Mouse (Mus musculus) myocyte (in vitro differentiated cells): ENCODE data around the gene 8030411F24Rik.

Source experiments
- CEBPB ChIP-seq: IDR thresholded peaks from 2 replicates; pipeline ENCODE4 v1.6.1; 2011; ENCODE audit warnings: mild to moderate bottlenecking, moderate library complexity; ENCODE audit not compliant: poor library complexity, insufficient read depth, severe bottlenecking
- E2F4 ChIP-seq: IDR thresholded peaks from one replicate; pipeline ENCODE4 v1.6.1; 2011; ENCODE audit warnings: mild to moderate bottlenecking, control low read depth, moderate library complexity; ENCODE audit not compliant: insufficient read depth
- MAX ChIP-seq: IDR thresholded peaks from one replicate; pipeline ENCODE4 v1.6.1; 2011; ENCODE audit warnings: low read depth, mild to moderate bottlenecking, control low read depth
- POLR2A ChIP-seq: IDR thresholded peaks from one replicate; pipeline ENCODE4 v1.6.1; 2011; ENCODE audit warnings: low read depth, mild to moderate bottlenecking, control low read depth, moderate library complexity; ENCODE audit not compliant: insufficient read length
- POLR2AphosphoS2 ChIP-seq: IDR thresholded peaks from one replicate; pipeline ENCODE4 v1.6.1; 2011; ENCODE audit warnings: low read depth, control low read depth; ENCODE audit not compliant: insufficient read length
- TCF12 ChIP-seq: IDR thresholded peaks from one replicate; pipeline ENCODE4 v1.6.1; 2011; ENCODE audit warnings: mild to moderate bottlenecking, control low read depth; ENCODE audit not compliant: poor library complexity, insufficient read depth, severe bottlenecking
- USF1 ChIP-seq: IDR thresholded peaks from one replicate; pipeline ENCODE4 v1.6.1; 2011; ENCODE audit warnings: low read depth, mild to moderate bottlenecking, control low read depth, moderate library complexity

- TF ChIP-seq USF1, result no peak
- no peak for TF ChIP-seq POLR2A
- no peak for TF ChIP-seq POLR2AphosphoS2
- TF ChIP-seq E2F4, result no peak
- TF ChIP-seq CEBPB, result no peak
- no peak for TF ChIP-seq MAX
- TF ChIP-seq TCF12, result no peak
Measured at GRCm38 (mm10) chr2:148743846-148744407, 37.9 kb upstream of the 8030411F24Rik start.
